Mouse (Mus musculus) embryonic facial prominence, embryonic 10.5 days (tissue): Measurements from ENCODE around the gene Rab40c. TPM values are rescaled to one million over a fixed set of nuclear protein-coding genes. Genes with fewer than 3 reads are reported as not detected.
A peak's percentile ranks its signal among the peaks of the same experiment; 100 is the strongest.
"Not testable (repeated sequence)": the region's sequence is repeated elsewhere in the genome, so short reads cannot be mapped to it uniquely, and the experiment has no call there.

ENCODE experiments used
- DNase-seq: peaks from one replicate; pipeline ENCODE4 v3.0.0-alpha.2; 2017; ENCODE audit warnings: low spot score
- H3K27ac ChIP-seq: fragments of 300-500 bp; sonication (generic); replicated peaks from 2 replicates; pipeline ENCODE4 v1.5.1; 2016; ENCODE audit warnings: mild to moderate bottlenecking
- H3K27me3 ChIP-seq: fragments of 300-500 bp; sonication (generic); replicated peaks from 2 replicates; pipeline ENCODE4 v1.6.1; 2016; ENCODE audit warnings: low read depth, mild to moderate bottlenecking; ENCODE audit not compliant: poor library complexity, severe bottlenecking
- H3K36me3 ChIP-seq: fragments of 300-500 bp; sonication (generic); replicated peaks from 2 replicates; pipeline ENCODE4 v1.6.1; 2016; ENCODE audit warnings: mild to moderate bottlenecking, moderate library complexity
- H3K4me1 ChIP-seq: fragments of 300-500 bp; sonication (generic); 2 replicates; pipeline ENCODE4 v1.6.1; 2016
- H3K4me3 ChIP-seq: fragments of 300-500 bp; sonication (generic); 2 replicates; pipeline ENCODE4 v1.5.1; 2016; ENCODE audit warnings: mild to moderate bottlenecking, moderate library complexity
- H3K9me3 ChIP-seq: fragments of 300-500 bp; sonication (generic); 2 replicates; pipeline ENCODE4 v1.6.1; 2016; ENCODE audit warnings: mild to moderate bottlenecking
- WGBS: fragments of 180-500 bp; shearing (Covaris S2); methylation state at CpG from one replicate; pipeline ENCODE4 v1.1.7; 2016; 5-methylcytosine and 5-hydroxymethylcytosine counted together
- polyA plus RNA-seq: library from polyadenylated mRNA; unstranded; fragments of >200 nt; fragmentation: Nextera tagmentation; extraction: Ambion mirVana; gene quantifications from 2 replicates; pipeline ENCODE4 v1.2.1, GENCODE M21; 2016

The Rab40c gene
- polyA plus RNA-seq, 1 experiment from 2014 or later: 34.0 TPM

DNA sequence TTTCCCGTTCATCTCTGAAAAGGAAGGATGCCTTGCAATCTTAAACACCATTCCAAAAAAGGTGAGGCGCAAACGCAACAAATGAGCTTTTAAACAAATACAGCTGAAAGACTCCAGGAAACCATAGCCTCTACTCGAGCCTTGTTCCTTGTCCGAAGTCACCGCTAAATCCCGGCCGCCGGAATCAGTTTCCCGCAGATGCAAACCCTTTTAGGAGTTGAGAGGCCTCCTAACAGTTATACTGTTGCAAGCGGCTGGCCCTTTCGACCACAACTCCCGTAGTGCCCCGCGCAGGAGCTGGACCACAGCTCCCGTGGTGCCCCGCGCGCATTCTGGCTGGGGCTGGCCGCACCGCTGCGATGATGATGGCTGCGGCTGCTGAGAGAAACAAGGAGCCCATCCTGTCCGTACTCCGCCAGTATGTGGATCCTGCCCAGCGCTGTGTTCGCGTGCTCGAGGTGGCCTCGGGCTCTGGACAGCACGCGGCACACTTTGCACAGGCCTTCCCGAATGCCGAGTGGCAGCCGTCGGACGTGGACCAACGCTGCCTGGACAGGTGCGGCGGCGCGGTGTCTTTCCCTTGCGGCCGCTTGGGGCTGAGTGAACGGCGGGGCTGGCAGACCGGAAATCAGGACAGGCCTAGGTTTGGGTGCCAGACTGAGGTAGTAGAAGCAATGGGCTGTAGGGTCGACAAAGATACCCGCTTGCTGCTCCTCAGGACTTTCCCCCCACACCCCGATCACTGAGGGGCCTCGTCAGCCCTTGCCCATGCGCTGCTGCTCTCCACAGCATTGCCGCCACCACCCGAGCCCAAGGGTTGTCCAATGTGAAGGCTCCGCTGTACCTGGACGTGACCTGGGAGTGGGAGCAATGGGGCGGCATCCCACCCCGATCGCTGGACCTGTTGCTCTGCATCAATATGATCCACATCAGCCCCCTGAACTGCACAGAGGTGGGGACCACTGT, 44.1 kb downstream of the Rab40c start:
- peak overlapping the region; percentile 91 for H3K27ac ChIP-seq

DNA sequence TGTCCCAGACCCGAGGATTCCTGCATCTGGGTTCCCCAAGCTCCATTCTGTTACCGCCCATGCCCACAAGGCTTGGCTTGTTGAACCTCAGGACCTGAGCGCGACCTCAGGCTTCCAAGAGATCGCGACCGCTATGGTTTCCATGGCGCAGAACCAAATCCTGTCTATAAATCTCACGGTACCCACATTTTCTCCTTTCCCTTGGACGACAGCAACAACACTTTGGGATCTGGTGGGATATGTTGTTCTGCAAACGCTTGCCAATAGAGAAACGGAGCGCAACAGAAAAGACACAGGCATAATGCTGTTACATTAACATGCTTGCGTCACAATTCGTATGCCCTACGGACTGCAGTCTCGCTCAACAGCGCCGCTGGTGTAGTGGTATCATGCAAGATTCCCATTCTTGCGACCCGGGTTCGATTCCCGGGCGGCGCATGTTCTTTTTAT, 44.8 kb downstream of the Rab40c start, which contains the start of gene Mettl26:
Gene Mettl26 (plus strand): TSS at position 354 of the 450 bp plus-strand sequence.
- peak; percentile 92 for DNase-seq
- WGBS: under 1% methylated on average over 25 of the region's 25 CpGs
- Histone ChIP-seq H3K4me1 (peaks cover 57% of the 10 kb centered on the region), H3K36me3 (peaks cover 29% of the 10 kb centered on the region), H3K9me3 (no peaks in the 10 kb centered on the region), H3K4me3 (peak within 1 kb of the TSS; percentile 73), H3K27me3 (no peaks in the 10 kb centered on the region), H3K27ac (peak within 1 kb of the TSS; percentile 91)

More for the DNA sequence above, 44.1 kb downstream of the Rab40c start:
- Histone ChIP-seq H3K9me3 (no peaks in the 10 kb centered on the region), H3K27me3 (no peaks in the 10 kb centered on the region), H3K36me3 (peaks cover 32% of the 10 kb centered on the region), H3K4me3 (peak overlapping the region; percentile 73), H3K4me1 (peaks cover 64% of the 10 kb centered on the region)
- WGBS: 2% methylated on average over 59 of the region's 59 CpGs
- peak; percentile 93 for DNase-seq

DNA sequence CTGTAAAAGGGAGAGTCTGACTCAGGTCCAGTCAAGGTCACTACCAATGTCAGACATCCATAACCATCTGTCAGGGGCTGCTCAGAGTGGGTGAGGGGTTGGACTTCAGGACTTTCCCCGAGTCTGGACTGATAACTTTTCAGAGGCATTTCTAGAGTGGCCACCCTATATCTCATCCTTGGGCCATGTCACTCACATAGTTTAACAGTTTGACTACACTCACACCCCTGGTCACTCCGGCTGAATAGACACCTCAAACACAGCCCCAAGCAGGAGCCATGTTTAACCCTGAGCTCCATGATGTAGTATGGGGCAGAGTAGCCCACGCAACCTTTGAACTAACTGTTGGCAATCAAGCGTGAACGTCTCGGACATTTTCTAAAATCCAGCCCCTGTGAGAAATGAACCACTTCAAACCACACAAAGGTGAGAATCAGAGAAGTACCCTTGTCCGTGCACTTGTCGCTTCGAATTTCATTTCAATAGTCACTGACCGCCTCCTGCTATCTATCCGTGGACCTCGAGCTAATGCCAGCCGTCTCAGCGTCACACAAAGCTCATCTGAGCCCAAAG, 45.3 kb downstream of the Rab40c start:
- H3K9me3 ChIP-seq: no peaks in the 10 kb centered on the region
- H3K4me3 ChIP-seq: peak overlapping the region; percentile 73
- peaks cover 24% of the 10 kb centered on the region for H3K36me3 ChIP-seq
- H3K27ac ChIP-seq: peak overlapping the region; percentile 91
- no peak for DNase-seq
- no peaks in the 10 kb centered on the region for H3K27me3 ChIP-seq
- H3K4me1 ChIP-seq: peaks cover 56% of the 10 kb centered on the region
- 9% methylated on average over 14 of the region's 14 CpGs for WGBS

DNA sequence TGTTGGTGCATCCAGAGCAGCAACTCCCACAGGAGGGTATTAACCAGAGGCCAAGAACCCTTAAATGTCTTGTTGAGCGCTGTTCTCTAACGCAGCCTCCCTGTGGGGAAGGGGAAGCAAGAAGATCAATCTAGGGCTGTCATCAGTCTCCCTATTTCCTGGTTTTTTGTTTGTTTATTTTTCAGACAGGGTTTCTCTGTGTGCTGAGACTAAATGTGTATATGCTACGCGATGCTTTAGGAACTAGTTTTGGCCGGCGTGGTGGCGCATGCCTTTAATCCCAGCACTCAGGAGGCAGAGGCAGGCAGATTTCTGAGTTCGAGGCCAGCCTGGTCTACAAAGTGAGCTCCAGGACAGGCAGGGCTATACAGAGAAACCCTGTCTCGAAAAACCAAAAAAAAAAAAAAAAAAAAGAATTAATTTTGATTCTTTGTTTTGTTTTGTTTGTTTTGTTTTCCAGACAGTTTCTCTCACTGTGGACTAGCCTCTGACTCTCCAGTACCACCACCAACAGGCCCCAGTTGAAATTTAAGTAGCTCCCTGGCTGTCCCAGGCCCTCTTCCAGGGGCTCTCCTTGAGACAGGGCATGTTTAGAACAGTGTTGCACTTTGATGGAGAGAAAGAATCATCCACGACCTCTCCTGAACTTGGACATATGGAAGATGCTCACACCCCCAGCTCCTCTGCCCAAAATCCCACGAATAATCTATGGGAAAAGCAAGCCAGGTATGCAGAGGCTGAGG, 46.0 kb downstream of the Rab40c start:
- Histone ChIP-seq H3K4me1 (peaks cover 56% of the 10 kb centered on the region), H3K27ac (peak overlapping the region; percentile 91)
- WGBS: 76% methylated on average over 11 of the region's 11 CpGs

DNA sequence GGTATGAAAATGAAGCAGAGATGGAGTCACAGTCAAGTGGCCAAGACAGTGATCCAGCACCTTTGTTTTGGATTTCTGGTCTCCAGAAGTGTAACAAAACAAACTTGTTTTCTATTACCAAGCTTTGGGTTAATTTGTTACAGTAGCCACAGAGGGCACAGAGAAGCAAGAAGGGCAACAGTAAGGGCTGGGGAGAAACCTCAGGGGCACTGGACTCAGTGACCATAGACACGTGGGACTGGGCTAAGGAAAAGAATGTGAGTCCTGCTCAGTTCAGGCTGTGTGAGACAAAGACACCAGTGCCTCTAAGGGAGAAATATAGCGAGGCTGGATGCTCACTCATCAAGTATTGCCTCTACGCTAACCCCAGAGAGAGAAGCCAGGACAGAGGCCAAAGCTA, 46.9 kb downstream of the Rab40c start:
- 85% methylated on average over 3 of the region's 3 CpGs for WGBS
- H3K27ac ChIP-seq: no peak overlapping the region
- H3K36me3 ChIP-seq: peaks cover 9% of the 10 kb centered on the region
- H3K4me3 ChIP-seq: no peak overlapping the region
- no peak for DNase-seq
- H3K9me3 ChIP-seq: no peaks in the 10 kb centered on the region
- H3K4me1 ChIP-seq: peaks cover 57% of the 10 kb centered on the region
- no peaks in the 10 kb centered on the region for H3K27me3 ChIP-seq

More for the DNA sequence above, 46.0 kb downstream of the Rab40c start:
- peak overlapping the region; percentile 73 for H3K4me3 ChIP-seq
- DNase-seq: no peak
- peaks cover 18% of the 10 kb centered on the region for H3K36me3 ChIP-seq
- no peaks in the 10 kb centered on the region for H3K27me3 ChIP-seq
- H3K9me3 ChIP-seq: no peaks in the 10 kb centered on the region

DNA sequence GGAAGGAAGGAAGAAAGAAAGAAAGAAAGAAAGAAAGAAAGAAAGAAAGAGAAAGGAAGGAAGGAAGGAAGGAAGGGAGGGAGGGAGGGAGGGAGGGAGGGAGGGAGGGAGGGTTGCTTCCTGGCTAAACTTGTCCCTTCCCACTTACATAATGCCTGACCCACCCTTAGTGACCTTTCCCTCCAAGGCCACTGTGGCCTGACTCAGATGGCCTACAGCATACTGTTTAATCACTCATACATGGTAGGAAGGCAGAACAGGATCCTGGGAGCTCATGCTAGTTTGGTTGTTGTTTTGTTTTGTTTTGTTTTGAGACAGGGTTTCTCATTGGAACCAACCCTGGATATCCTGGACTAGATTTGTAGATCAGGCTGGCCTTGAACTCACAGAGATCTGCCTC, 48.0 kb downstream of the Rab40c start:
- H3K27me3 ChIP-seq, H3K27ac ChIP-seq, DNase-seq, H3K4me3 ChIP-seq, H3K9me3 ChIP-seq, H3K36me3 ChIP-seq: not testable (repeated sequence)
- peaks cover 50% of the 10 kb centered on the region for H3K4me1 ChIP-seq

DNA sequence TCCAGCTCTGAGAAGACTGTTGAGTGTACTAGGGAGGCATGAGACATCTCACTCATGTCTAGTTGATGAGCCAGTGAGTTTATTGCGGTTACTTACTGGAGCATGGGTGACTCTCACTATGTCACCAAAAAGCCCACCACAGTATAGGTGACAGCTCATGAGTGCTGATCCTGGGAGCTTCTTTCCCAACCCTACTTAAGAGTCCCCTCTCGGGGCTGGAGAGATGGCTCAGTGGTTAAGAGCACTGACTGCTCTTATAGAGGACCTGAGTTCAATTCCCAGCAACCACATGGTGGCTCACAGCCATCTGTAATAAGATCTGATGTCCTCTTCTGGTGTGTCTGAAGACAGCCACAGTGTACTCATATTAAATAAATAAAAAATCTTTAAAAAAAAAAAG, 49.6 kb downstream of the Rab40c start:
- WGBS: 91% methylated on average over 2 of the region's 2 CpGs
- H3K27me3 ChIP-seq: no peaks in the 10 kb centered on the region
- H3K4me1 ChIP-seq: peaks cover 41% of the 10 kb centered on the region

DNA sequence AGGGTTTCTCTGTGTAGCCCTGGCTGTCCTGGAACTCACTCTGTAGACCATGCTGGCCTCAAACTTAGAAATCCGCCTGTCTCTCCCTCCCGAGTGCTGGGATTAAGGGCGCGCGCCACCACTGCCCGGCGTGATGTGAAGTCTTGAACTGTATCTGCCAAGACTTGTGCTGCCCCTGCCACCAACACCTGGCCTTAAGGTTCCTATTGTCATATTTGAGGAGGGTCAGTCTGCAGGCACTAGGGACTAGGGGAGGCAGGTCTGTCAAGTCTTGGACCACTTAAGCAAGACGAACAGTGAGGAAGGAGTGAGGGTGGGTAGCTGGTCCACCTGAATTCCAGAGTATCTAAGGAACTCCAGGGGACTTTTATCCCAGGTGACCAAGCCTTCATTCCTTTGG, 50.0 kb downstream of the Rab40c start:
- WGBS: 87% methylated on average over 8 of the region's 8 CpGs
- DNase-seq: no peak
- H3K27ac ChIP-seq: no peak overlapping the region

More for the DNA sequence above, 49.6 kb downstream of the Rab40c start:
- Histone ChIP-seq H3K9me3 (no peaks in the 10 kb centered on the region), H3K27ac (no peak overlapping the region), H3K36me3 (no peaks in the 10 kb centered on the region), H3K4me3 (no peak overlapping the region)
- DNase-seq: no peak

DNA sequence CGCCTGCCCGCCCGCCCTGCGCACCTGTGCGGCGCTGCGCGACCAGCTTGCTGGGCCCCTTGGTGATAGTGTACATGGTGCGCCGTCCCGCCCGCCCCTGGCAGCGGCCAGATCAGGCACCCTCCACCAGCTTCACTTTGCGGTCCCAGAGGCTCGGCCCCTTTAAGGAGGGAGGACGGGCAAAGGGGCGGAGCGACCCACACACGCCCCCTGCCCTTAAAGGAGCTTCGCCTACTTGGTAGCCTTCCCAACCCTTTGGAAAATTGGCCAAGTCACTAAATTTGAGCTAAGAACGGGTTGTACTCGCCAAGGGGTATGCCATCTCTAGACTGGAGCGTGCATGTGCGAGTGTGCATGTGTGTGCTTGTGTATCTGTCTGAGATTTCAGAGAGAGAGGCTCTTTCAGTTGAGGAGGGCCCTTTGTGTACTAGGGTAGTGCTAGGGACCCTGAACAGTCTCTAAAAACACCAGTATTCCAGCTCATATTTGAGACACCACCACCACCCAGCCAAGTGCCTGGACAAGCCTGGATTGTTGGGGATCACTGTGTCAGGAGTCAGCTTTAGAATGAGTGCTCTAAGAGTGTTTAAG, 50.8 kb downstream of the Rab40c start, which contains the start of gene Mcrip2:
Gene Mcrip2 (minus strand): TSS at position 164 of the 591 bp plus-strand sequence.
- Histone ChIP-seq H3K9me3 (no peaks in the 10 kb centered on the region), H3K27ac (peak within 1 kb of the TSS; percentile 80), H3K27me3 (no peaks in the 10 kb centered on the region), H3K4me1 (peaks cover 33% of the 10 kb centered on the region), H3K4me3 (peak within 1 kb of the TSS; percentile 92), H3K36me3 (peaks cover 4% of the 10 kb centered on the region; the same call in 1 of the 2 replicates)
- under 1% methylated on average over 24 of the region's 24 CpGs for WGBS
- peak; percentile 85 for DNase-seq

More for the DNA sequence above, 50.0 kb downstream of the Rab40c start:
- H3K9me3 ChIP-seq: no peaks in the 10 kb centered on the region
- H3K27me3 ChIP-seq: no peaks in the 10 kb centered on the region
- 0 out of 2 replicates have a peak overlapping the region, but pooled peaks have one; percentile 6 for H3K4me3 ChIP-seq
- H3K4me1 ChIP-seq: peaks cover 41% of the 10 kb centered on the region
- H3K36me3 ChIP-seq: no peaks in the 10 kb centered on the region

DNA sequence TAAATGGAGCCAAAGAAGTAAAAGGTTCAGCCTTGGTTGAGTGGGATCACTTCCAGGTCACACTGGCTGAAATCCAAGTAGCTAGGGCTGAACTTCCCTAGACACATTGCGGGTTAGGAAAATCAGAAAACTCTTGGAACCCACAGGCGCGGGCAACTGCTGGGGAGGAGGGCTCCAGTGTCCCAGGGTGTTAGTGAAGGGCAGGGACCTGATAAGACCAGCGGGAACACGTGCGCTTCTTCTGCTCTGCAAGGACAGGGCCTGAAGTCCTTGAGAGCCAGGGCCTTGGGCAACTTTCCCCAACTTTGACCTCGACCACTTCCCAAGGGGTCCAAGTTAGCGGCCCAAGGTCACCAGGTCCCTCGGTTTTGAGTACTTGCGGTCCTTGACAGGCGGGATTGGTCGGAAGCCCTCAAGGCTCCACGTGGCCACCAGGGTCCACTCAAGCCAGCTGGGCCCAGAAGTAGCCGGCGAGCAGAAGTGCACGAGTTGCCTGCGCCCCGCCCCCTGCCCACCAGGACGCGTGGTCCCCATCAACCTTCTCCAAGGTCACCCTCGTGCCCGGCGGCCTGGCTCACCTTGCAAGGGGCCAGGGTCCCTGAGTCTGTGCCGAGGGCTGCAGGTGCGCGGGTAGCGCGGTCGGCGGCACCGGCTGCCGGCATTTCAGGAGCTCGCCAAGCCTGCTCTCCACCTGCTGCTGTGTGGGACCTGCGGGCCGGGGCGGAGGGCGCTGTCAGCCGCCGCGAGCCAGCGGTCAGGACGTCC, 51.5 kb downstream of the Rab40c start:
- H3K4me3 ChIP-seq: peak overlapping the region; percentile 92
- no peaks in the 10 kb centered on the region for H3K9me3 ChIP-seq
- H3K36me3 ChIP-seq: peaks cover 4% of the 10 kb centered on the region; the same call in 1 of the 2 replicates
- no peaks in the 10 kb centered on the region for H3K27me3 ChIP-seq
- WGBS: 1% methylated on average over 42 of the region's 42 CpGs
- H3K27ac ChIP-seq: peak overlapping the region; percentile 80
- DNase-seq: peak; percentile 73
- H3K4me1 ChIP-seq: peaks cover 30% of the 10 kb centered on the region

DNA sequence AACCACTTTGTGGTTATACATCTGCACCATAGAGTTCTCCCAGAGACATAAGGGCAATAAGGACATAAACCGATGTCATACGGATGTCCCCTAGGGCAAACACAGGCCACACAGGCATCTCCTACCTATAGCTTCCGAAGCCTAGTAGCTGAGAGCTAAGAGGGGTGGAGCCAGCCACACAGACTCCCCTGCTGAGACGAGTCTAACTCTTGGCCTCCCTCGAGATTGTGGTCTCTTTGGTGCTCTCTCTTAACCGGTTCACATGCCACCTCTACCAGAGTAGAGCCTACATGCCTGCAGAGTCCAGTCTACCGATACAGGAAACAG, 52.1 kb downstream of the Rab40c start:
- Histone ChIP-seq H3K4me1 (peaks cover 25% of the 10 kb centered on the region), H3K36me3 (peaks cover 4% of the 10 kb centered on the region; the same call in 1 of the 2 replicates), H3K27me3 (no peaks in the 10 kb centered on the region), H3K27ac (no peak overlapping the region; the same call in 1 of the 2 replicates), H3K9me3 (no peaks in the 10 kb centered on the region), H3K4me3 (peak overlapping the region; percentile 92)
- no peak for DNase-seq
- WGBS: 15% methylated on average over 7 of the region's 7 CpGs
